Mouse (Mus musculus) small intestine, adult 2 months (tissue): ENCODE measurements at regions not wholly inside any gene's neighbourhood (a gene's known extent, or its start where the extent isn't known, plus 50 kb on each side); places are given as distances from the start of the nearest gene placed in this dataset.

Experiments used
- H3K27ac ChIP-seq: fragments of 200-500 bp; 2 replicates; pipeline ENCODE4 v1.5.1; 2012; ENCODE audit warnings: low read depth, low read length, control low read depth, inconsistent platforms; ENCODE audit not compliant: insufficient read depth
- H3K27me3 ChIP-seq: fragments of 200-500 bp; 2 replicates; pipeline ENCODE4 v1.6.1; 2012; ENCODE audit warnings: mild to moderate bottlenecking, moderate library complexity, low read length, inconsistent platforms; ENCODE audit not compliant: control insufficient read depth, insufficient read depth
- H3K36me3 ChIP-seq: fragments of 200-500 bp; 2 replicates; pipeline ENCODE4 v1.6.1; 2012; ENCODE audit warnings: mild to moderate bottlenecking, low read length, control low read depth, inconsistent platforms; ENCODE audit not compliant: control insufficient read depth, insufficient read depth
- H3K4me1 ChIP-seq: fragments of 200-500 bp; 2 replicates; pipeline ENCODE4 v1.6.1; 2012; ENCODE audit warnings: low read length, inconsistent platforms, mixed read lengths; ENCODE audit not compliant: control insufficient read depth, insufficient read depth, insufficient read length
- H3K4me3 ChIP-seq: fragments of 200-500 bp; 2 replicates; pipeline ENCODE4 v1.5.1; 2012; ENCODE audit warnings: low read depth, mild to moderate bottlenecking, control low read depth, inconsistent platforms, low read length, moderate library complexity
- CTCF ChIP-seq: fragments of 200-500 bp; IDR thresholded peaks from 2 replicates; pipeline ENCODE4 v1.5.1; 2012; ENCODE audit warnings: low read depth, mild to moderate bottlenecking, control low read depth, inconsistent platforms, low read length, moderate library complexity, mixed read lengths; ENCODE audit not compliant: insufficient replicate concordance, insufficient read length; ENCODE audit errors: extremely low read depth
- POLR2A ChIP-seq: fragments of 200-500 bp; IDR thresholded peaks from 2 replicates; pipeline ENCODE4 v1.6.1; 2012; ENCODE audit warnings: low read depth, mild to moderate bottlenecking, control low read depth, inconsistent platforms, low read length, moderate library complexity
- WGBS: fragments of 180-500 bp; shearing (Covaris S2); methylation state at CpG from one replicate; pipeline ENCODE4 v1.1.7; 2018; 5-methylcytosine and 5-hydroxymethylcytosine counted together

- Histone ChIP-seq H3K4me1 (no peaks in the 10 kb centered on the region), H3K36me3 (no peaks in the 10 kb centered on the region), H3K27me3 (no peaks in the 10 kb centered on the region), H3K4me3 (no peak overlapping the region), H3K27ac (peak overlapping the region; percentile 45; the same call in 1 of the 2 replicates)
- TF ChIP-seq CTCF (no peak), POLR2A (no peak)
- 63% methylated on average over 5 of the region's 5 CpGs for WGBS
Measured at GRCm38 (mm10) chr12:9996455-9997189, 373.2 kb upstream of the Nt5c1b start.

- no peaks in the 10 kb centered on the region for H3K4me1 ChIP-seq
- WGBS: 63% methylated on average over 9 of the region's 9 CpGs
- H3K36me3 ChIP-seq: no peaks in the 10 kb centered on the region
- TF ChIP-seq POLR2A: no peak
- no peak for TF ChIP-seq CTCF
- H3K27me3 ChIP-seq: no peaks in the 10 kb centered on the region
- no peak overlapping the region for H3K27ac ChIP-seq
- no peak overlapping the region for H3K4me3 ChIP-seq
Measured at GRCm38 (mm10) chr12:9997190-9997561, 372.6 kb upstream of the Nt5c1b start.

GRCm38 (mm10) chr12:9997571-9997970 lies 372.2 kb upstream of the Nt5c1b start:
- no peak overlapping the region for H3K27ac ChIP-seq
- H3K4me1 ChIP-seq: no peaks in the 10 kb centered on the region
- H3K27me3 ChIP-seq: no peaks in the 10 kb centered on the region
- WGBS: 58% methylated on average over 3 of the region's 3 CpGs
- no peaks in the 10 kb centered on the region for H3K36me3 ChIP-seq
- H3K4me3 ChIP-seq: no peak overlapping the region
- TF ChIP-seq POLR2A (no peak), CTCF (no peak)

- H3K27me3 ChIP-seq: no peaks in the 10 kb centered on the region
- TF ChIP-seq CTCF (no peak), POLR2A (no peak)
- no peak overlapping the region; the same call in 1 of the 2 replicates for H3K27ac ChIP-seq
- H3K4me1 ChIP-seq: no peaks in the 10 kb centered on the region
- H3K36me3 ChIP-seq: no peaks in the 10 kb centered on the region
- 62% methylated on average over 6 of the region's 6 CpGs for WGBS
- no peak overlapping the region for H3K4me3 ChIP-seq
Measured at GRCm38 (mm10) chr12:9999933-10000332, 369.8 kb upstream of the Nt5c1b start.

- TF ChIP-seq CTCF (no peak), POLR2A (no peak)
- 61% methylated on average over 3 of the region's 3 CpGs for WGBS
- H3K4me3 ChIP-seq: no peak overlapping the region
Measured at GRCm38 (mm10) chr12:10008473-10008872, 361.3 kb upstream of the Nt5c1b start.

GRCm38 (mm10) chr12:10016710-10017581 lies 352.8 kb upstream of the Nt5c1b start:
- TF ChIP-seq CTCF (no peak), POLR2A (no peak)
- Histone ChIP-seq H3K36me3 (no peaks in the 10 kb centered on the region), H3K4me1 (no peaks in the 10 kb centered on the region), H3K27me3 (no peaks in the 10 kb centered on the region), H3K27ac (no peak overlapping the region), H3K4me3 (no peak overlapping the region)
- WGBS: 69% methylated on average over 15 of the region's 15 CpGs

More at GRCm38 (mm10) chr12:10008473-10008872, 361.3 kb upstream of the Nt5c1b start:
- no peaks in the 10 kb centered on the region for H3K36me3 ChIP-seq
- no peak overlapping the region for H3K27ac ChIP-seq
- H3K4me1 ChIP-seq: no peaks in the 10 kb centered on the region
- H3K27me3 ChIP-seq: no peaks in the 10 kb centered on the region

- H3K36me3 ChIP-seq: no peaks in the 10 kb centered on the region
- no peaks in the 10 kb centered on the region for H3K27me3 ChIP-seq
- no peak overlapping the region for H3K4me3 ChIP-seq
- TF ChIP-seq CTCF (no peak), POLR2A (no peak)
- no peak overlapping the region for H3K27ac ChIP-seq
- no peaks in the 10 kb centered on the region for H3K4me1 ChIP-seq
- WGBS: 80% methylated on average over 8 of the region's 8 CpGs
Measured at GRCm38 (mm10) chr12:10035479-10035878, 334.3 kb upstream of the Nt5c1b start.
